Mouse (Mus musculus) forebrain, embryonic 14.5 days (tissue): ENCODE data around the gene Bmp4. TPM values are rescaled to one million over a fixed set of nuclear protein-coding genes. Genes with fewer than 3 reads are reported as not detected.
A peak's percentile ranks its signal among the peaks of the same experiment; 100 is the strongest.

ENCODE experiments used
- ATAC-seq: fragments of 200-750 bp; cut with Nextera tagmentation; 2 replicates; pipeline ENCODE4 v1.8.0; 2017; ENCODE audit warnings: mild to moderate bottlenecking, moderate library complexity
- DNase-seq: peaks from one replicate; pipeline ENCODE4 v3.0.0-alpha.2; 2015; ENCODE audit warnings: low spot score
- H3K27ac ChIP-seq: fragments of 300-500 bp; sonication (generic); 2 replicates; pipeline ENCODE4 v1.5.1; 2014; ENCODE audit warnings: low read depth, mild to moderate bottlenecking, control low read depth, low read length, moderate library complexity
- H3K27me3 ChIP-seq: fragments of 300-500 bp; sonication (generic); replicated peaks from 2 replicates; pipeline ENCODE4 v1.6.1; 2014; ENCODE audit warnings: low read length, control low read depth, mixed read lengths; ENCODE audit not compliant: control insufficient read depth, insufficient read depth
- H3K36me3 ChIP-seq: fragments of 300-500 bp; sonication (generic); 2 replicates; pipeline ENCODE4 v1.6.1; 2014; ENCODE audit warnings: low read length, control low read depth; ENCODE audit not compliant: control insufficient read depth, insufficient read depth
- H3K4me1 ChIP-seq: fragments of 300-500 bp; sonication (generic); 2 replicates; pipeline ENCODE4 v1.6.1; 2014; ENCODE audit warnings: antibody characterized with exemption, low read length, control low read depth; ENCODE audit not compliant: control insufficient read depth, insufficient read depth
- H3K4me2 ChIP-seq: fragments of 300-500 bp; sonication (generic); 2 replicates; pipeline ENCODE4 v1.6.1; 2014; ENCODE audit warnings: mild to moderate bottlenecking, control low read depth, low read length
- H3K4me3 ChIP-seq: fragments of 300-500 bp; sonication (generic); 2 replicates; pipeline ENCODE4 v1.5.1; 2014; ENCODE audit warnings: low read depth, low read length, control low read depth
- H3K9ac ChIP-seq: fragments of 300-500 bp; sonication (generic); 2 replicates; pipeline ENCODE4 v1.6.1; 2014; ENCODE audit warnings: mild to moderate bottlenecking, low read length, control low read depth, moderate library complexity
- H3K9me3 ChIP-seq: fragments of 300-500 bp; sonication (generic); replicated peaks from 2 replicates; pipeline ENCODE4 v1.6.1; 2016; ENCODE audit warnings: low read length, control low read depth, mixed read lengths; ENCODE audit not compliant: control insufficient read depth
- WGBS: fragments of 180-500 bp; shearing (Covaris S2); extraction: QIAGEN DNeasy Blood & Tissue Kit; methylation state at CpG from one replicate; pipeline ENCODE4 v1.1.7; 2014; 5-methylcytosine and 5-hydroxymethylcytosine counted together
- polyA plus RNA-seq: library from polyadenylated mRNA; unstranded; fragments of >200 nt; fragmentation: Nextera tagmentation; extraction: Ambion mirVana; gene quantifications from 2 replicates; pipeline ENCODE4 v1.2.1, GENCODE M21; 2014

Bmp4 gene
- polyA plus RNA-seq, 1 experiment from 2014 or later, result 1.2 TPM

GRCm38 (mm10) chr14:46379285-46379684 is 11.2 kb downstream of the Bmp4 start, which contains the start of gene Gm15217:
Gene Gm15217 (plus strand): TSS chr14:46379414.
- 87% methylated on average over 12 of the region's 12 CpGs for WGBS
- Histone ChIP-seq H3K9ac (no peak within 1 kb of the TSS), H3K4me1 (peaks cover 5% of the 10 kb centered on the region), H3K36me3 (no peaks in the 10 kb centered on the region), H3K9me3 (no peaks in the 10 kb centered on the region), H3K27me3 (peaks cover 43% of the 10 kb centered on the region), H3K4me3 (peak within 1 kb of the TSS; percentile 23), H3K4me2 (peak within 1 kb of the TSS; percentile 49), H3K27ac (no peak within 1 kb of the TSS)
- ATAC-seq (no peak), DNase-seq (no peak)

- Histone ChIP-seq H3K27me3 (peaks cover 15% of the 10 kb centered on the region; the same call in 1 of the 2 replicates), H3K9me3 (no peaks in the 10 kb centered on the region), H3K4me3 (no peak overlapping the region), H3K4me2 (no peak overlapping the region), H3K4me1 (peaks cover 5% of the 10 kb centered on the region), H3K9ac (no peak overlapping the region), H3K36me3 (no peaks in the 10 kb centered on the region), H3K27ac (no peak overlapping the region)
- 86% methylated on average over 5 of the region's 5 CpGs for WGBS
- ATAC-seq (no peak), DNase-seq (no peak)
Observed at GRCm38 (mm10) chr14:46375796-46376195, 14.7 kb downstream of the Bmp4 start.

DNA sequence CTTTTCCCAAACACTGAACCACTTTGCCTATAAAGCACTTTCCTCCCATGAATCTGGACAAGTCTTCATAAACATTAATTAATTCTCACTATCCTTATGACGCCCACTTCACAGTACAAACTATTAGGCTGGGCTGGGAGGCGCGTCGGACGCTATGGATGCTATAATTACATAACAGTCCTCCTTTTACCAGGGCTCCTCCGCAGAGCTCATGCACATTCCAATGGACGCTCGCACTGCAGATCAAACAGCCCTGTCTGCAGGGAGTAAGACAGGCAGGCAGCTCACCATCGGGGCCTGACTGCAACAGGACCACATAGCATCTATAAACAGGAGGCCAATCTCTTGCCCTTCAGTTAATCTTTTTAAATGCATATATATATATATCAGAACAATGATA is 18.0 kb downstream of the Bmp4 start:
- DNase-seq (no peak), ATAC-seq (no peak)
- Histone ChIP-seq H3K9me3 (no peaks in the 10 kb centered on the region), H3K9ac (no peak overlapping the region), H3K4me2 (no peak overlapping the region), H3K36me3 (no peaks in the 10 kb centered on the region), H3K4me1 (no peaks in the 10 kb centered on the region), H3K4me3 (no peak overlapping the region), H3K27me3 (no peaks in the 10 kb centered on the region), H3K27ac (no peak overlapping the region)
- WGBS, result 39% methylated on average over 9 of the region's 9 CpGs

- 36% methylated on average over 10 of the region's 10 CpGs for WGBS
- no peak for DNase-seq
- H3K9ac ChIP-seq, result no peak overlapping the region
Observed at GRCm38 (mm10) chr14:46363209-46363608, 27.3 kb downstream of the Bmp4 start.

GRCm38 (mm10) chr14:46357696-46358095 is 32.8 kb downstream of the Bmp4 start:
- Histone ChIP-seq H3K4me3 (no peak overlapping the region), H3K9me3 (no peaks in the 10 kb centered on the region), H3K27me3 (no peaks in the 10 kb centered on the region), H3K9ac (no peak overlapping the region), H3K36me3 (no peaks in the 10 kb centered on the region), H3K27ac (no peak overlapping the region), H3K4me1 (no peaks in the 10 kb centered on the region), H3K4me2 (no peak overlapping the region)
- 90% methylated on average over 8 of the region's 8 CpGs for WGBS
- DNase-seq (no peak), ATAC-seq (no peak)

More at GRCm38 (mm10) chr14:46363209-46363608, 27.3 kb downstream of the Bmp4 start:
- Histone ChIP-seq H3K4me2 (no peak overlapping the region), H3K36me3 (no peaks in the 10 kb centered on the region), H3K27ac (no peak overlapping the region), H3K4me3 (no peak overlapping the region), H3K4me1 (no peaks in the 10 kb centered on the region), H3K27me3 (no peaks in the 10 kb centered on the region), H3K9me3 (no peaks in the 10 kb centered on the region)
- no peak for ATAC-seq

GRCm38 (mm10) chr14:46357286-46357685 is 33.2 kb downstream of the Bmp4 start:
- H3K4me3 ChIP-seq, result no peak overlapping the region
- no peaks in the 10 kb centered on the region for H3K4me1 ChIP-seq
- no peak overlapping the region for H3K27ac ChIP-seq
- no peaks in the 10 kb centered on the region for H3K9me3 ChIP-seq
- no peak overlapping the region for H3K4me2 ChIP-seq
- no peak overlapping the region for H3K9ac ChIP-seq
- H3K36me3 ChIP-seq, result no peaks in the 10 kb centered on the region
- ATAC-seq, result no peak
- H3K27me3 ChIP-seq, result no peaks in the 10 kb centered on the region
- WGBS, result 82% methylated on average over 7 of the region's 7 CpGs
- no peak for DNase-seq

DNA sequence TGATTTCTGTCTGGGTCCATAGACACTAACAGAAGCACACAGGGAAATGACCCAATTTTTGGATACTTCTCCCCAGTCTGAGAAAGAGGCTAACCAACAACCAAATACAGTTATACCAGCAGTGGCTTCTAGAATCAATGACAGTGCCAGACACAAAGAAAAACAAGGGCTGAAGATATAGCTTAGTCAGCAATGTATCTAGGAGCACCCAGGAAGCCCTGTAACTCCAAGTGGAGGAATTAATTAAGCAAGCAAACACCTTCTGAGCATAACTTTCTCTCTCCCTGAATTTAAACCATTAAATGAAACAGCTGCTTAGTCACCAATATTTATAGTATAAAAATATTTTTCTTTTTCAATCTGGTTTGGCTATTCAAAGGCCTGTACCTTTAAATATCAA is 45.7 kb downstream of the Bmp4 start:
- DNase-seq (no peak), ATAC-seq (no peak)
- Histone ChIP-seq H3K9me3 (no peaks in the 10 kb centered on the region), H3K9ac (no peak overlapping the region), H3K27ac (no peak overlapping the region), H3K4me2 (no peak overlapping the region), H3K27me3 (no peaks in the 10 kb centered on the region), H3K4me3 (no peak overlapping the region), H3K36me3 (no peaks in the 10 kb centered on the region), H3K4me1 (no peaks in the 10 kb centered on the region)

DNA sequence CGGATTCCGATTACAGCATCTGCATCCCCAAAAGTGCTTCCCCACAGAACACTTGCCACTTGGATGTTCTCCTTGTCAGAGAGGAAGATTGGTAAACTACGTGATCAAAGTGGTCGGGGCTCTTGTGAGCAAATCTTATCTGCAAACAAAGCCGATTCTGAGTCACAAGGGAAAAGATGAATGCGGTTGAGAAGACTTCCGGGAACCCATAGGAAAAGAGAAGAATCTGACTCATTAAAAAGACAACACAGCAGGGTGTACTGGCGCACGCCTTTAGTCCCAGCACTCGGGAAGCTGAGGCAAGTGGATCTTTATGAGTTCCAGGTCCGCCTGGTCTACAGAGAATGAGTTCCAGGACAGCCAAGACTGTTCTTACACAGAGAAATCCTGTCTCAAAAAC is 51.7 kb downstream of the Bmp4 start:
- Histone ChIP-seq H3K9me3 (no peaks in the 10 kb centered on the region), H3K36me3 (no peaks in the 10 kb centered on the region), H3K27me3 (no peaks in the 10 kb centered on the region), H3K27ac (no peak overlapping the region), H3K4me2 (no peak overlapping the region), H3K4me1 (no peaks in the 10 kb centered on the region), H3K9ac (no peak overlapping the region), H3K4me3 (no peak overlapping the region)
- DNase-seq, result no peak
- WGBS, result 84% methylated on average over 11 of the region's 11 CpGs
- no peak for ATAC-seq
